Mouse (Mus musculus): ENCODE measurements around the gene Sv2c. TPM values are rescaled to one million over a fixed set of nuclear protein-coding genes. Genes with fewer than 3 reads are reported as not detected.

Gene Sv2c
- polyA plus RNA-seq, 1 experiment: 0.48 TPM

GRCm38 (mm10) chr13:96073555-96073954 lies 58.8 kb downstream of the Sv2c start:
- no peaks in the 10 kb centered on the region for H3K27me3 ChIP-seq (replicated peaks; ENCODE audit: control insufficient read depth, insufficient read depth, low read length)
- no peaks in the 10 kb centered on the region for H3K4me1 ChIP-seq (ENCODE audit: control insufficient read depth, insufficient read depth, low read length)
- TF ChIP-seq POLR2A (IDR thresholded peaks at IDR 0.05; ENCODE audit: low read depth, low read length) (no peak), CTCF (conservative IDR thresholded peaks at IDR 0.05; ENCODE audit: insufficient read depth, insufficient read length, low read depth, low read length) (no peak)
- no peak overlapping the region for H3K27ac ChIP-seq (ENCODE audit: insufficient read depth, low read depth, low read length)
- H3K36me3 ChIP-seq (ENCODE audit: control insufficient read depth, insufficient read depth, low read length): no peaks in the 10 kb centered on the region
- no peak for DNase-seq
- 42% methylated on average over 8 of the region's 8 CpGs for WGBS
- H3K4me3 ChIP-seq (ENCODE audit: insufficient read depth, low read depth, low read length): no peak overlapping the region

DNA sequence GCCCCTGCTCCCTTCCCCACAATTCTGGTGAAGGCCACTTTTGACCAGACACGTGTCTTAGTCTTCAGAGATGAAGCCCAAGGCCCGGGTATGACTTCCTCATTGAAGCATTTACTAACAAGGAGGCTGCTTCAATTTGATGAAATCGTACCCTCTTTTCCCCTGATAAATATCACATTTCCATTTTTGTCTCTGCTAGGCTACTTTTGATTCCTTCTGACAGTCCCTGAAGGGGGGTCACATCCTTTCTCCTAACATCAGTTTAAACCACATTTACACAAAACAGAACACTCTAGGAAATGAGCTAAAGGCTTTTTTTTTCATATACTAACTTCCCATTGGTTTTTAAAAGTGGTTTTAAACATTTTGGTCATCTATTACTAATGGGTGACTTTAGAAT lies 79.6 kb downstream of the Sv2c start:
- Histone ChIP-seq H3K4me1 (ENCODE audit: control insufficient read depth, insufficient read depth, low read length) (no peaks in the 10 kb centered on the region), H3K4me3 (ENCODE audit: insufficient read depth, low read depth, low read length) (no peak overlapping the region), H3K27me3 (replicated peaks; ENCODE audit: control insufficient read depth, insufficient read depth, low read length) (no peaks in the 10 kb centered on the region), H3K27ac (ENCODE audit: insufficient read depth, low read depth, low read length) (no peak overlapping the region), H3K36me3 (ENCODE audit: control insufficient read depth, insufficient read depth, low read length) (no peaks in the 10 kb centered on the region)
- 76% methylated on average over 3 of the region's 3 CpGs for WGBS
- TF ChIP-seq POLR2A (IDR thresholded peaks at IDR 0.05; ENCODE audit: low read depth, low read length) (no peak), CTCF (conservative IDR thresholded peaks at IDR 0.05; ENCODE audit: insufficient read depth, insufficient read length, low read depth, low read length) (no peak)
- no peak for DNase-seq

DNA sequence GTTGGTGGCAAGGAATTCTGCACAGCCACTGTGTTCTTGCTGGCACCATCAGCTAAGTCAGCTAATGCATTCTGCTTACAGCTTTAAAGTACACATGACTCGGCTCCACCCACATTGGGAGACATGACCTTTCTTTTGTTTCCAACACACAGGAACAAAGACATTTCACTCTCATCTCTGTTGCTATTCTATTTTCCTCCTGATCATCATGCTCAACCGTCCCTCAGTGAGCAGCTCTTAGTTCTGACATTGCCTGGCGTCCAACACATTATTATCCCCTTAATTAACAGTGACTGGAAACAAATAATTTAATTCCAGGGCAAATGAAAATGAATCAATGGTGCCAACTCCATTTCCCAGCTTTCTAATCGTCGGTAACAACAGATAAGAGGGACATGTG lies 87.0 kb downstream of the Sv2c start:
- Histone ChIP-seq H3K27me3 (replicated peaks; ENCODE audit: control insufficient read depth, insufficient read depth, low read length) (no peaks in the 10 kb centered on the region), H3K36me3 (ENCODE audit: control insufficient read depth, insufficient read depth, low read length) (no peaks in the 10 kb centered on the region), H3K4me3 (ENCODE audit: insufficient read depth, low read depth, low read length) (no peak overlapping the region), H3K27ac (ENCODE audit: insufficient read depth, low read depth, low read length) (no peak overlapping the region), H3K4me1 (ENCODE audit: control insufficient read depth, insufficient read depth, low read length) (no peaks in the 10 kb centered on the region)
- 73% methylated on average over 5 of the region's 5 CpGs for WGBS
- no peak for DNase-seq
- TF ChIP-seq POLR2A (IDR thresholded peaks at IDR 0.05; ENCODE audit: low read depth, low read length): no peak
- TF ChIP-seq CTCF (conservative IDR thresholded peaks at IDR 0.05; ENCODE audit: insufficient read depth, insufficient read length, low read depth, low read length): no peak

DNA sequence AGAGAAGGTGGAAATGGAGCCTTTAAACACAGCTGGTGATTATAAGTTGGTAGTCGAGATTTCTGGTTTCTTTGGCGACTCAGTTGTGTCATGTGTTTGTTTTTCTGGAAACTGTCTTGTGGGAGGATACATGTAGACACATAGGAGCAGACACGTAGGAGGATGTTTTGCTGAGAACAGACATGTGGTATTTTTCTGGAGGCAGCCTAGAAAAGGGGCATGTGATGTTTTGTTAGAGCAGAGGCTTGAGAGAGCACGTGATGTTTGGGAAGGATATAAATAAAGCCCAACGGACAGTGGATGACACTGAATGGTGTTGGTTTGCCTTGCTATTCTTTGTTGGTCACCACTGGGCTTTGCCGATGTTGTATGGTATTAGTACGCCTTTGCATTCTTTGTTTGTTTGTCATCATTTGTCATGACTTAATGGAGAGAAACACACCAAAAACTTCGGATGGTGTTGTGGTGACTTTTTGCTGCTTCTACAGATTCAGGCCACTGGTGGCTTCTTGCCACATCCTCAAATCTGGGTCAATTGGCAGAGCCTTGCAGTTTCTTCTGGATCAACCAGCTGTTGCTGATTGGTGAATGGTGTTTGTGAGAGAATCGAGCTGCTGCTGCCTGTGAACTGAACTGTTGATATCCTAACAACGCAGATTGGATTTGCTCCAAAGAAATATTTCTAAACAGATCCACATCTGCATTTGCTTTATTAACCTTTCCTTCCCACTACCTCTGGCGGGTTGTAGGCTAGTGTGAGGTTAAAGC lies 91.9 kb downstream of the Sv2c start:
- no peak for DNase-seq
- H3K27me3 ChIP-seq (replicated peaks; ENCODE audit: control insufficient read depth, insufficient read depth, low read length): no peaks in the 10 kb centered on the region
- no peak overlapping the region for H3K27ac ChIP-seq (ENCODE audit: insufficient read depth, low read depth, low read length)
- TF ChIP-seq POLR2A (IDR thresholded peaks at IDR 0.05; ENCODE audit: low read depth, low read length) (no peak), CTCF (conservative IDR thresholded peaks at IDR 0.05; ENCODE audit: insufficient read depth, insufficient read length, low read depth, low read length) (no peak)
- no peaks in the 10 kb centered on the region for H3K4me1 ChIP-seq (ENCODE audit: control insufficient read depth, insufficient read depth, low read length)
- H3K36me3 ChIP-seq (ENCODE audit: control insufficient read depth, insufficient read depth, low read length): no peaks in the 10 kb centered on the region
- WGBS: 64% methylated on average over 11 of the region's 11 CpGs
- H3K4me3 ChIP-seq (ENCODE audit: insufficient read depth, low read depth, low read length): no peak overlapping the region

- no peaks in the 10 kb centered on the region for H3K27me3 ChIP-seq (replicated peaks; ENCODE audit: control insufficient read depth, insufficient read depth, low read length)
- no peak overlapping the region for H3K4me3 ChIP-seq (ENCODE audit: insufficient read depth, low read depth, low read length)
- H3K4me1 ChIP-seq (ENCODE audit: control insufficient read depth, insufficient read depth, low read length): no peaks in the 10 kb centered on the region
- WGBS: 73% methylated on average over 1 of the region's 1 CpGs
- H3K27ac ChIP-seq (ENCODE audit: insufficient read depth, low read depth, low read length): no peak overlapping the region
- DNase-seq: no peak
- no peaks in the 10 kb centered on the region for H3K36me3 ChIP-seq (ENCODE audit: control insufficient read depth, insufficient read depth, low read length)
- TF ChIP-seq CTCF (conservative IDR thresholded peaks at IDR 0.05; ENCODE audit: insufficient read depth, insufficient read length, low read depth, low read length) (no peak), POLR2A (IDR thresholded peaks at IDR 0.05; ENCODE audit: low read depth, low read length) (no peak)
Measured at GRCm38 (mm10) chr13:96039536-96039935, 92.8 kb downstream of the Sv2c start.

GRCm38 (mm10) chr13:96030368-96031223 lies 101.8 kb downstream of the Sv2c start:
- H3K27me3 ChIP-seq (replicated peaks; ENCODE audit: control insufficient read depth, insufficient read depth, low read length): no peaks in the 10 kb centered on the region
- TF ChIP-seq CTCF (conservative IDR thresholded peaks at IDR 0.05; ENCODE audit: insufficient read depth, insufficient read length, low read depth, low read length): peak; percentile 86
- no peak for TF ChIP-seq POLR2A (IDR thresholded peaks at IDR 0.05; ENCODE audit: low read depth, low read length)
- H3K36me3 ChIP-seq (ENCODE audit: control insufficient read depth, insufficient read depth, low read length): no peaks in the 10 kb centered on the region
- peak; percentile 39 for DNase-seq
- H3K4me3 ChIP-seq (ENCODE audit: insufficient read depth, low read depth, low read length): no peak overlapping the region
- 65% methylated on average over 19 of the region's 19 CpGs for WGBS
- H3K27ac ChIP-seq (ENCODE audit: insufficient read depth, low read depth, low read length): no peak overlapping the region
- H3K4me1 ChIP-seq (ENCODE audit: control insufficient read depth, insufficient read depth, low read length): no peaks in the 10 kb centered on the region

DNA sequence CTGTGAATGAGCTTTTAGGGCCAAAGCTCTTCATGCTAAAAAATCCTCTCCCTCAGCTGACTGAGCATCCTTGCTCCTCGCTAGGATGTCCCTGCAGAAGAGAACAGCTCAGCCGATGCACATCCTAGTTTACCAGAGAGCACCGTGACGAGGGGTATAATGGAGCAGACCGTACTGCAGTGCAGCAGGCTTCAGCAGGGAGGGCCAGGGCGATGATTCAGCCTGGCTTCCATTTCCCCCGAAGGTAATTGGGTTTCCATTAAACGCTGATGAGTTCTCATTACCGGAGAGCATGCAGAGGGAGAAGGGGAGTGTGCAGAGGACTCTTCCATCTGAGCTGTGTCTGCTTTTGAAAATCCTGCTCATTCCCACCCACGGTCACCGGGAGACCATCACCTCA lies 108.5 kb downstream of the Sv2c start:
- Histone ChIP-seq H3K36me3 (ENCODE audit: control insufficient read depth, insufficient read depth, low read length) (no peaks in the 10 kb centered on the region), H3K27me3 (replicated peaks; ENCODE audit: control insufficient read depth, insufficient read depth, low read length) (no peaks in the 10 kb centered on the region), H3K4me3 (ENCODE audit: insufficient read depth, low read depth, low read length) (no peak overlapping the region), H3K27ac (ENCODE audit: insufficient read depth, low read depth, low read length) (no peak overlapping the region), H3K4me1 (ENCODE audit: control insufficient read depth, insufficient read depth, low read length) (no peaks in the 10 kb centered on the region)
- TF ChIP-seq POLR2A (IDR thresholded peaks at IDR 0.05; ENCODE audit: low read depth, low read length) (no peak), CTCF (conservative IDR thresholded peaks at IDR 0.05; ENCODE audit: insufficient read depth, insufficient read length, low read depth, low read length) (no peak)
- DNase-seq: no peak
- WGBS: 69% methylated on average over 11 of the region's 11 CpGs

Data from kidney, adult 2 months (tissue).